Mouse (Mus musculus): ENCODE results near the gene Slc6a19.

- no peak for TF ChIP-seq EP300 (IDR thresholded peaks at IDR 0.05; ENCODE audit: insufficient read depth, low read depth, low read length)
- TF ChIP-seq CTCF (IDR thresholded peaks at IDR 0.05; ENCODE audit: low read depth, low read length) = no peak
Observed at GRCm38 (mm10) chr13:73725315-73725714, 20.6 kb upstream of the Slc6a19 start.

Measured in ES-Bruce4 (cell line).